Mouse (Mus musculus): ENCODE measurements around the gene Egln3.

GRCm38 (mm10) chr12:54202765-54203655 lies 650 bp downstream of the Egln3 start:
- no peak for TF ChIP-seq POLR2A (IDR thresholded peaks at IDR 0.05; ENCODE audit: borderline replicate concordance, extremely low read depth, insufficient read depth, insufficient read length, poor library complexity, severe bottlenecking)
- no peak for TF ChIP-seq CTCF (IDR thresholded peaks at IDR 0.05; ENCODE audit: borderline replicate concordance, extremely low read depth, insufficient read depth, insufficient read length)

Measured in brain, embryonic 14.5 days (tissue).